Mouse (Mus musculus) kidney, postnatal 36 days (tissue): Measurements from ENCODE around the gene Gm20388.

Experiments
- DNase-seq, 2 experiments: peaks; one replicate each; pipeline ENCODE4 v3.0.0; 2021 to 2022; ENCODE audit warnings: mixed read lengths in 2 of 2

Gm20388 gene

DNA sequence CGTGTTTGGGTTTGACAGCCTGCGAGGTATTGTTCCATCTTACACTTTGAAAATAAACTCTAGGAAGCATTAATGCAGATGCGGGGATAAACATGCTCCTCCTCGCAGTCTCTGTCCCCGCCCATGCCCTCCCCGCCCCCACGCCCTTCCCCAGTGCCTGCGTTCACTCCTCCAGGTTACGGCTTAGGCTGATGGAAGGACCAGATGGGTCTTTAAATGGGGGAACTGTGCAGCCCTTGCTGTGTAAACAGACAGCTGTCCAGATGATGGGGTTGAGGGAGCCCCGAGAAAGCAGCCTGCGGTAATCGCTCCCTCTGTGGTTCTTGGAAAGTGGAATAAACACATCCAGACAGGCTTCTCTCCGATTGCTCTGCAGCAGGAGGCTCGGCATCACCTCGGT, 1390.8 kb downstream of the Gm20388 start:
- DNase-seq: peak in 1 of 2 experiments; percentile 35

DNA sequence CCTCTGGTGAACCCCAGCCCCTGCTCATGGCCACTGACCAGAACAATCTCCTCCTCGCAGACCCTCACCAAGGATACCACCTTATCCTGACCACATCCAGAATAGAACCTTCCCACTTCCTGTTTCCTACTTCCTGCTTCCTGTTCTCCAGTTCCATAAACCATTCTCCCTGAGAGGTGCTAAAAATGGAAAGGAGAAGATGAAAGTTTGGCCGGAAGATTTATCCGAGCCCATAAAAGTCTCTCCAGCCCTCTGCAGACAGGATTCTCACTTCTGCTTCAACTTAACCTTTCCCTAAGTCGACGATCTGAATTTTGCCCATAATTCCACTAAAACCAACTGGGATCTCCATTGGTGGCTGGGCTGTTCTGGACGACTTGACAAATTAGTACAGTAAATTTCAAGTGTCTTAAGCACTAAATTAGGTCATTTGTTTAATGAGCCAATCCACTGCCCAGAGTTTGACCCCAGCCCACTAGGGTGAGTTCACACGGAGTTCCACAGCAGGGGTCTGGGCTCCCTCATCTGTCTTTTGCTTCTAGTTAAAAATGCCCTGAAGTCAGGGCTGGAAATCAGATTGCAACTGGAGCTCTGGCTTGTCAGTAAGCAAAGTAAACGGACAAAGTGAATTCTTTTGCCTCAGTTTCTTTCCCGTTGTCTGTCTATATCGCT, 1391.5 kb downstream of the Gm20388 start:
- DNase-seq: no peak

DNA sequence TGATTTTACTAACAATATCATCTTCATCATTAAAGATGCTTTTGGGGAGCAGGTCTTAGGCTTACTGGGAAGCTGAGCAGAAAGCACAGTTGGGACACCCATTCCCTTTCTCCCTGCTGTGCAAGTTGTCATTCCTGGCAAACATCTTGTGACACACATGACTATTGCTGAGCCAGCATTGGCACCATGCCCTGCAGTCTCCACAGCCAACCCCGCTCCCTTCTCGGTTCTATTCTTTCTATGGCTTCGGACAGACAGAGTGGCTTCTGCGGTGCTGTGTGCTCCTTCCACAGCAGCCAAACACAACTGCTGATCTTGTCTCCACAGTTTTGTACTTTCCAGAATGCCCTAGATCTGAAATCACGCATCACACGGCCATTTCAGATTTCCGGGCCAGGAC, 1397.1 kb downstream of the Gm20388 start:
- peak; percentile 40 to 62 for DNase-seq

DNA sequence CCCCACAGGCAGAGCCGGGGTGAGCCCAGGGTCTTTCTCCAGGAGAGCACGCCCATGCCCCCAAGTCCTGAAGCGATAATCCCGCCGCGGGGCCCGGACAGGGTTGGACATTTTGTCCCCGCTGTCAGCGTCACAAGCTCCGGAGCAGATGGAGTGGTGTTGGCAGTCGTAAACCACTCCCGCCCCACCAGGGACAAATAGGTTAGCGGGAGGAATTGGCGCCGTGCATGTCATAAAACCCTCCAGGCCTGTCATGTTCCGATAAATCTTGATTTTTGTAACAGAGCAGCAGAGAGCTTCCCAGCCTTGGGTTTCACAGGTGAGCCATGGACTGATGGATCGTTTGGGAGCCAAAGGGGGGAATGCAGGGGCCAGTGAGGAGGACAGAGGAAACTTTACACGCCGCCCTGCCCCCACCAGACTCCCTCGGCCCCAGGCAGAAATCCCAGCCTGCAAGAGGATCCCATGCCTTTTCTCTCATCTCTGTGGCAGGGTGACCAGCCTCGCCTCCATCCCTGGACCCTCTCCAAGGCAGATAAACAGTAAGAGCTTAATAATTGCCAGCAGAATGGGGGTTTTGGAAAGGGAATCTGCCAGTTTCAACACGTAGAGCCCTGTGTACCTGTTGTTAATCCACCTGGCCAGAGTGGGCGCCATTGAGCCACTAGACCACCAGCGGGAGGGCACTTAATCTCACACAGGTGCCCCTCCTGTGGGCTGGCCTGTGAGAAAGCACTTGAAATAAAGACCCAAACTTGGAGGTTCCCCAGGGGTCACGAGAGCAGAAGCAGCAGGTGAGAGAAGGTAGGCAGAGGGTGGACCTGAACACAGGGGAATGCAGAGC, 1400.6 kb downstream of the Gm20388 start:
- DNase-seq: no peak

DNA sequence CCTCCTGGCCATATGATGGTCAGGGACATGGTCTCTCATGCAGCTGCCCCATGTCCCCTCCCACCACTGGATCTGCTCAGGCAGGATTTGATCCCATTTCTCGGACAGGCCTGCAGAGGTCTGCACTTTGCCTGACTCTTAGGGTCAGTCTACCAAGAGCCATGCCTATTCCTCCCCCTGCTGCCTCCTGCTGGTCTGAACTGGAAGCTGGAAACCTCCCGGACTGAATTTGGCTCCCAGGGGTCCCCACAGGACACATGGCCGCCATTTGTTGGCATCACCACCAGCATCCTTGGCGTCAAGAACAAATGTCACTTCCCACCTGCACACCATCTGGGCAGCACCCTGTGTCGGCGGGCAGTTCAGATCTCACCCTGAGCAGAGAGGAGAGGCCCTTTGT, 1402.8 kb downstream of the Gm20388 start:
- peak in 1 of 2 experiments; percentile 33 for DNase-seq

DNA sequence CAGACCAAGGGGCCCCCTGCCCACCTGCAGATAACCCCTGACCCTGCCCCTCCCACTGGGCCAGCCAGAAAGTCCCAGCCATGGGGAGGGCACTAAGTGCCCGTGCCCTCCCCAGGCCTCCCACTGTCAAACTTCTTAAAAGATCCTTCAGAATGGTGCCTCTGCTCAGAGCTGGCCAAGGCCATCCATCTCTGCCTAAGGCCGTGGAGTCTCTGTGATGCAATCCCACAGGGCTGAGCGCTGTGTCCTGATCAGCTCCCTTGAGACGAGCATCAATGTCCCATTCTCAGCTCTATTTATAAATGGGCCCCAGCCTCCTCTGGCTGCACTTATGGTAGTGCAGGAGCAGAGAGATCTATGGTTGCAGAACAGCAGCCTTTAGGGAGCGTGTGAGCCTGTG, 1403.4 kb downstream of the Gm20388 start:
- DNase-seq: no peak

DNA sequence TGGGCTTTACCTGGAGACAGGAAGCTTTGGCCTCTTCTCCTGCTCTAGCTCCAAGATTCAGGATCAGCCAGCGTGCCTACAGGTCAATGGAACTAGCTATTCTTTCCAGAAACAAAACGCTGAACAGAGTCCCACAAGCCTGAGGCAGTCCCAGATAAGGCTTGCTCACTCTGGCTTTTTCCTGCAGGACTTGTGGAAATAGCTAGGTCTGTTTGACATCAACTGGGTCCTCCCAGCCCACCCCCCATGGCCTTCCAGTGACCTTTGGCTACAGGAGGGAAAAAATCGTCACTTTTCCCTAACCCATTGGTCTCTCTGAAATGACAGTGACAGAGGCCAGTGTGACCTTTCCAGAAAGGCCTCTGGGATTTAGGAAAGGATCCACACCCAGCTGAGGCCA, 1404.9 kb downstream of the Gm20388 start:
- DNase-seq: no peak

DNA sequence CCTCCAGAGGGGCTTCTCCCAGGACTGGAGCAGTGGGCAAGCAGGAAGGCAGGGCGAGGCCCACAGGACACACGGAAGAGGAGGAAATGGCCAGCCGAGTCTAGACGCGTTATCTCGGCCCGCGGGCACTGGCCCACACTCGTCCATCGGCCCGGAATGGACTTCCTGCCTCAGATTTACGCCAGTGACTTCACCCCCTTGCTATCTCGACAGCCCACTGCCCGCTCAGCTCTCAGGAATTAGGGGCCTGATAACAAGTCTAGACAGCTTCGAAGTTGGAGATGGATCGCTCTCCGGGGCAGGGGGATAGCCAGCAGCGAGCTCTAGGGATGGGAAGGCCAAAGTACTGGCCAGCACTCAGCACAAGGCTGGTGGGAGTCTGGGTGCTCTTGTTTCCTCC, 1405.4 kb downstream of the Gm20388 start:
- DNase-seq: peak in 1 of 2 experiments; percentile 19

DNA sequence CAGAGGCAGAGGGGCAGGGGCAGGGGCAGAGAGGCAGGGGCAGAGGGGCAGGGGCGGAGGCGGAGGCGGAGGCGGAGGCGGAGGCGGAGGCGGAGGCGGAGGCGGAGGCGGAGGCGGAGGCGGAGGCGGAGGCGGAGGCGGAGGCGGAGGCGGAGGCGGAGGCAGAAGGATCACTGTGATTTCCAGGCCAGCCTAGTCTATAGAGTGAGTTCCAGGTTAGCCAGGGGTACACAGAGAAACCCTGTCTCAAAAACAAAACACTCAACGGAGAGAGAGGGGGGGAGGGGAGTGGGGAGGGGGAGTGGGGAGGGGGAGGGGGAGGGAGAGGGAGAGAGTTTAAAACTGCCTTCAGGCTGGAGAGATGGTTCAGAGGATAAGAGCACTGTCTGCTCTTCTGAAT, 1408.1 kb downstream of the Gm20388 start:
- DNase-seq: peak in 1 of 2 experiments; percentile 26

DNA sequence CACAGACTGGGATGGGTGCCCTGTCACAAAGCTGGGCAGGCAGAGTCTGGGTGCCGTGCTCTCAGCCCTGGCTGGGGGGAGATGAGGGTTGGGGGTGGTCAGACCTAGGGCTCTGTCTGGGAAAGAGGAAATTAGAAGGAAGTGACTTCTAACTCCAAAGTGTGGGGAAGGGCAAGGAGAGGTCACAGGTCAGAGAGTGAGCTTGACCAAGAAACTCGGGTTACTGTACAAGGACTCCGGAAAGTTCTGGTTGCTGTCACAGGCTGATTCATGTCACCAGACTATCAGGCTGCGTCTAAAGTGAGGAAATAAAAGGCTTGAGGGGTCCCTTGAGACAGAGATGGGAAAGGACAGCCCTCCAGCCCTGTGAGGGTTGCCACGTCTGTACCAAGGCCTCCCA, 1408.8 kb downstream of the Gm20388 start:
- no peak for DNase-seq

DNA sequence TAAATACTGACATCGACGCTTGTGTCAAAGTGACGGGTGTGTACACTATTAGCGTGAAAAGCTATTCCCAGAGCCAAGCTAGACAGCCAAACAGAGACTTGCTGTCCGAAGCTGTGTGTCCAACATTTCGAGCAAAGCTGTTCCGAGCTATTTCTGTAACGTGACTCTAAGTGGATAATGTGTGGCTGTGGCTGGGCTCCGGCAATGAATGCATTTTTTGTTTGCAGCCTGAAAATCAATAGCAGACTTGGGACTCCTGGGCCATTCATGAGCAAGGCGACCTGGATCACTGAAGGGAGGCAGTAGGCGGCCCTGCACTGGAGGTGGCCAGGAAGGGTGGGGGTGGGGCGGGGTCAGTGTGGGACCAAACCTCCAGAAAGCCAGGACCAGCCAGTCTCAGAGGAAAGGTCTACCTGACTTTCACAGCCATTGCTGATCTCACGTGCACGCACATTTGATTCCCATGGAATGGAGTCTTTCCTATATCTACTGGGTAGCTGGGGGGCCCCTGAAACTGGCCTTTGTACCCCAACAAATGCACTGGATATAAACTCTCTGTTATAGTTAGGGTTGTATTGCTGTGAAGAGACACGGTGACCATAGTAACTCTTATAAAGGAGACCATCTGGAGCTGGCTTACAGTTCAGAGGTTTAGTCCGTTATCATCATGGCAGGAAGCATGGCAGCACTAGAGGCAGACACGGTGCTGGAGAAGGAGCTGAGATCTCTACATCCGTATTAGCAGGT, 1415.7 kb downstream of the Gm20388 start:
- no peak for DNase-seq

DNA sequence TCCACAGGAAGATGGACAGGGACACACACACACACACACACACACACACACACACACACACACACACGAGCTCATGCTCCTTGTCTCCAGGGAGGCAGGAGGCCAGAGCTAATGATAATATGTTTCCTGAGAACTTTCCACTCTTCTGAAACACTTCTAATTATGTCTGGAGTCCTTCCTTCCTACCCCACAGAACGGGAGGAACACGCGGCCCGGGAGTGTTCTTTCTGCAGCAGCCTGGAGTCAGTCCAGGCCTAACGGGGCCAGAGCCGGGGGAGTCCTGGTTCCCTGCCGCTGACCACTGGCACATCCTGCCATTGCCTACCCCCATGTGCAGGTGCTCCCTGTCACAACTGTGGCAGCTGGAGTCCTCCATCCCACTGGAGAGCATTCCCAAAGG, 1421.8 kb downstream of the Gm20388 start:
- peak; percentile 69 to 77 for DNase-seq

DNA sequence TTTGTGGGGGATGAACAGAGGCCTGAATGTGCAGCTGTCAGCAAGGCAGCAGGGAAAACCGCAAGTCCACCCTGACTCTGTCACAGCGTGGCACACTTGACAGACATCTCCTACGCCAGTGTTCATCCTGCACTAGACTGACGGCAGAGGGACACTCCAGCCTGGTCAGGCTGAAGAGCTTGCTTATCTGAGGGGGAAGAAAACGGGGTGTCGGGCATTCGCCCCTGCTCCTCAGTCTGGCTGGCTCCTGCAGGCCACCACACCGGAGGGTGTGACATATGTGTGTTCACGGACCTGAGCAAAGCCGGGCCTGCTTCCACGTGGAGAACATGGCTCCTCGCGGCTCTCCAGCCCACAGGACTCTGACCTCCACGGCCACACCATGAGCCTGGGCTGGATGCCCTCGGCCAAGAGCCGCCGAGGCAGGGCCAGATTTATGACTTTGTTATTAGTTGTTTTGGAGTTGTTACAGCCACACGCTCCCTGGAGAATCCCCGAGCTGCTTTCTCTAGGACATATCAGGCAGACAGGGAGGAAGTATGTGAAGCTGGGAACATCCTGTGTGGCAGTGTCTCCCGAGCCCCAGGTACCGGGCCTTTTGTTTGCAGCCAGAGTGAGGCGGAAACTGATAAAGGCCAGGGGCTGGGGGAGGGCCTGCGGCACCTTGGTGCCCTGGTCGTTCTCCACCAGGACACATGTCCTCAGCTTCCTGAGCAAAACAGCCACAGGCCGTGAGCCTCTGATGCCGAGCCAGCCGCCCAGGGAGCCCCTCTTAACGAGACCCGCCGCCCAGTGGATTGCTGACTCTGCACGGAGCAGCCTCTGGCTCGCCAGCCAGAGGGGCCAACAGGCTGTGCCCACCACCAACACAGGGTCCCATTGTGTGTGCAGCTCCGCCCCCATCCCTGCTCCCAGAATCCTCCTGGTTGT, 1424.1 kb downstream of the Gm20388 start:
- peak; percentile 74 to 86 for DNase-seq

DNA sequence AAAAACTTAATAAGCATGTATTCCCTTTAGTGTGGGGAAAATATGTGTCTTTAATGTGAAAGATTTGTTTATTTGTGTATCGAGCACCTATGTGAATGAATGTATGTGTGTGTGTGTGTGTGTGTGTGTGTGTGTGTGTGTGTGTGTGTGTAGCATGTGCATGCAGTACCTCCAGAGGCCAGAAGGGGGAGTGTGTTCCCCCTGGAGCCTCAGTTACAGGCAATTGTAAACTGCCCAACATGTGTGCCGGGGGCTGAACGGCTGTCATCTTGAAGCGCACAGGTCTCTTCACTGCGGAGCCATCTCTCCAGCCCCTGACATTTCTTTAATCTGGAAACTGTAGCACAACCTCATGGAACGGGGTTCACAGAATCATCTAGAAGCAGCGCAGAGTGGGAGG, 1425.0 kb downstream of the Gm20388 start:
- no peak for DNase-seq

DNA sequence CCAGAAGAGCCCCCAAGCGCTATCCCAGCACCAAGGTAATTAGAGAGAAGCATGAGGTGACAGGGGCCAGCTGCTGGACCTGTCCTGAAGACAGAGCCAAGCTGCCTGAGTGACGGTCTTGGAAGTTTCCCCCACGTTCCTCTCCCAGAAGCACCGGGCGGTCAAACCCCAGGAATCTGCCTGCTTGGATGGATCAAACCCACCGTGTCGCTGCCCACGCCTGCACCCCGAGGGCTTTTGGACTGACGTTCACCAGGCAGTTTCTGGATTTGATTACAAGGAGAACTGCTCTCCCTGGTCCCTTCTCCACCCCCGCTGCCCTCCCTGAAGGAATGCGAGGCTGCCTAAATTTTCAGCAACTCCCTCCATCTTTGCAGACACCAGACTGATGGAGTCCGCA, 1432.3 kb downstream of the Gm20388 start:
- no peak for DNase-seq

DNA sequence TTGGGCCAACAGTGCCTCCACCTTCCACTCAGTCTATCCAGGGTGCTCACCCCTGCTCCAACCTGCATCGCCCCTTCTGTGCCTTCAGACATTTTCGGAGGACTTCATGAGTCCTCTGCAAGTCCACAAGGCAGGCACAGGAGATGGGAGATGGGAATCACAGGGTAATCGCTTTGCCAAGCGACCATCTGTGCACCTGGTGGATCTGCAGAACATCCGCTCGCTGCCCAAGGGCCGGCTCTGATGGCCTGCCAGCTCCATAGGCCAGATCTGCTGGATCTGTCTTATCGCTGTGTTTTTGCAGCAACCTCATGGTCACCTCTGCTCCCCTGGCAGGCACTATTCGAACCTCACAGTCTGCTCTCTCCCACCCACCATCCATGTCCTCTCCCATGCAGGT, 1433.8 kb downstream of the Gm20388 start:
- no peak for DNase-seq

DNA sequence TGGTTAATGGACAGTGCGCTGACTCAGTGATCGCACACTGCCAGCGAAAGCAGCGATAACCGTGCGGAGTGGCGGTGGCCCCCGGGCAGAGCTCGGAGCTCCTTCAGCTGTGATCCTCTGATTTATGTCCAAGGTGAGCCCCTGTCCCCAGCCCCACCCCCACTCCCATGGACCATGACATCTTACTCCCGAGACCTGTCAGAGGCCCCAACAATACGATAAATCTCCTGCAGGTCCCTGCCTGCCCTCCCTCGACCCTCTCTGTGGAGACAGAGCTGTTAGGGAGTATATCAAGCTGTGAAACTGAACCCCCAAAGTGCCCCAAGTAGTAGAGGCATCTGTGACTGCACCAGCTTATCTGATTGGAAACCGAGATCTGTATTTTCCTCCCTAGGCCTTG, 1435.5 kb downstream of the Gm20388 start:
- no peak for DNase-seq

DNA sequence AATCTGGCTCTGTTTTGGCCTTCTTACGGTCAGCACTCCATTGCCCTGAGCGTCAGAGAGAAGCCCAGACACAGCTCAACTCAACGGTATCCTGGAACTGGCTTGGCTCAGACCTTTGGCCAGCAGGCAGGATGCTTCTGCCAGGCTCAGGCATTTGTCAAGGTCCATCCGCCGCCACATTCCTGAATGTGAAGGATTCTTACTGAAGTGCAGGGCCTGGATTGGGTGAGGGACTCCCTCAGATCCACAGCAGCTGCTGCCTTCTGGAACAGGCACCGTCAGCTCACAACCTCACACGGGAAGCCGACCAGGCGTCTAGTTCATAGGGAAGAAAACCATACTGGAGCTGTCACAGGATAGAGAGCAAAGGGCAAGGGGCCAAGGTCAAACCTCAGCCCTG, 1436.2 kb downstream of the Gm20388 start:
- DNase-seq: peak; percentile 56 to 57

DNA sequence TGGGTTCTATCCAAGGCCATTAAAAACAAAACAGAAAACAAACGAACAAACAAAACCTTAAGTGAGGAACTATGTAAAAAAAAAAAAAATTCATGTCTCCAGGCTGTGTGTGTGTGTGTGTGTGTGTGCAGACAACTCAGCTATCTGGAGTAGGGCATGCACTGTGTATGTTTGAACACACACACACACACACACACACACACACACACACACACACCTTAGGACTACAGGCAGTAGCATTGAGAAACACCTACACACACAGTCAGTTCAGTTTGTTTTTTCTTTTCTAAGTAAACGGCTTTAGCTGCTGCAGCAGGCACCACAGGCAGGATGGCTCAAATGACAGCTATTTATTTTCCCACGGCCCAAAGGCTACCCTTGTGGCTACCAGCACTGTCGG, 1438.4 kb downstream of the Gm20388 start:
- no peak for DNase-seq

DNA sequence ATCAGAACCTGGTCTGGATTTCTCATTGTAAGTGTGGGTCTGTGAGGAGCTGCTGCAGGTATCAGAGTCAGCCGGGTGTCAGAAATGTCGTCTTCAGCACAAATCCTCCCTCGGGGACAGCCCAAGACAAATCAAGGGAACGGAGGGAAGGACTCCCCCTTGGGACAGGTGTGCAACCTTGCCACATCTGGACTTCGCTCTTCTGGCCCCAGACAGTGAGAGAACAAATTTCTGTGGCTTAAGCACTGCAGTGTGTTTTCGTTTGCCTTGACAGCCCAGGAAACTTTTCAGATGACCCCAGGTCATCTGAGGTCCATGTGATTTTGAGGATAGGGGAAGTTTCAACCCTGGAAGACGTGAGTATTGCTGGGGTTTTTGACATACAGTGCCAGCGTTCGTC, 1440.2 kb downstream of the Gm20388 start:
- DNase-seq: no peak

DNA sequence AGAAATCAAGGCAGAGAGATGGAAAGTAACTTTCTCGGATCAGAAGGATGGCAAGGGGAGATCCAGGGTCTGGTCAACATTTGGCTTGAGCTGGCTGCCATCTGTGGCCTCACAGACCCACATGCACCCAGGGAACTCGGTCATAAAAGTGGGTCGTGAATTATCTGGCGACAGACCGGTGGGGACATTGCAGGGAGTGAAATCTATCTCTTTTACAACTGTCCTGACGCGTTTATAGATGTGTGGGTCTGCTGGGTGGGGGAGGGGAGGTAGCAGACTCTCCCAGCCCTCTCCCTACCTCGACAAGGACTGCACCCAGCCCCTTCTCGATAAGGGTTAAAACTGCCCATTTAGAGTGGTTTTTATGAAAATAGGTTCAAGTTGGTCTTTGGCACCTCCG, 1444.2 kb downstream of the Gm20388 start:
- DNase-seq: no peak

DNA sequence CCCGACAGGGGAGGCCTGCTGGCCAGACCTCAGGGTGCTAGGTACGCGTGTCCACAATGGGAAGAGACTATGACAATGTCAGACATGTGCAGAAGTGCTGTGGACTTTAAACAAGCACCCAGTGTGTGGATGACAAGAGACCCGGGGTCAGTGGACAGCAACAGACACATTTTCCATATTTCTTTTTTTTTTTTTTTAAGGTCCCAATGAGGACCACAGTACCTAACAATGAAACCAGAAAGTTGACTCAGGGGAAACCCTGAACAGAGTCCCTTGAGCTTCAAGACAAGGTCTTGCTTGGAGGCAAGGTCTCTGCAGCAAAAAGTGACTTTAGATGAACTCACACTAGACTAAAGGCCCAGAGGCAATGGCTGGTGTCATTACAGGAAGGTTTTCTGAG, 1446.8 kb downstream of the Gm20388 start:
- DNase-seq: no peak

DNA sequence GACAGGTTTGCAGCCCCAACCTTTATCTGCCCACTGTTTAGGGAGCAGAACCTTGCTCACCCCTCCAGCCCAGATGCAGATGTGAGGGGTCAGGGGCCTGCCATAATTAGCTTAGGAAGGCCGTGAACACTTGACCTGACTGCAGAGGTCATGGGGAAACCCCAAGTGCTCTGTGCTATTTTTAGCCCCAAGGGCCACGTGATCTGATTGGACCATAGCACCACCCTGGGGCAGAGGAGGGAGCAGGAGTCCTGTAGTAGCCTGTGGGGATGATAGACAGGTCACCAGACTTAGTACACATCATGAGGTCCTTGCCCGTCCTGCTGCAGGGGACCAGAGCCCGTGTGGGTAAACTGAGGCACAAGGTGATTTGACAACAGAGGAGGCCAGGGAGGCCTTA, 1448.0 kb downstream of the Gm20388 start:
- DNase-seq: peak; percentile 31 to 36
